Mouse (Mus musculus) intestine, embryonic 15.5 days (tissue): ENCODE results near the gene Fcgr1. TPM values are rescaled to one million over a fixed set of nuclear protein-coding genes. Genes with fewer than 3 reads are reported as not detected.
"Not testable (repeated sequence)": the region's sequence is repeated elsewhere in the genome, so short reads cannot be mapped to it uniquely, and the experiment has no call there.

Experiments used
- ATAC-seq: fragments of 200-750 bp; cut with Nextera tagmentation; 2 replicates; pipeline ENCODE4 v1.8.0; 2017; ENCODE audit warnings: moderate TSS enrichment, moderate library complexity
- H3K27ac ChIP-seq: fragments of 300-500 bp; sonication (generic); 2 replicates; pipeline ENCODE4 v1.5.1; 2015; ENCODE audit warnings: mild to moderate bottlenecking, inconsistent platforms
- H3K27me3 ChIP-seq: fragments of 300-500 bp; sonication (generic); replicated peaks from 2 replicates; pipeline ENCODE4 v1.6.1; 2015; ENCODE audit warnings: inconsistent platforms
- H3K36me3 ChIP-seq: fragments of 300-500 bp; sonication (generic); 2 replicates; pipeline ENCODE4 v1.6.1; 2015; ENCODE audit warnings: inconsistent platforms
- H3K4me1 ChIP-seq: fragments of 300-500 bp; sonication (generic); replicated peaks from 2 replicates; pipeline ENCODE4 v1.6.1; 2015; ENCODE audit warnings: inconsistent platforms
- H3K4me2 ChIP-seq: fragments of 300-500 bp; sonication (generic); replicated peaks from 2 replicates; pipeline ENCODE4 v1.6.1; 2015; ENCODE audit warnings: mild to moderate bottlenecking, inconsistent platforms
- H3K4me3 ChIP-seq: fragments of 300-500 bp; sonication (generic); replicated peaks from 2 replicates; pipeline ENCODE4 v1.5.1; 2015; ENCODE audit warnings: inconsistent platforms
- H3K9ac ChIP-seq: fragments of 300-500 bp; sonication (generic); 2 replicates; pipeline ENCODE4 v1.6.1; 2015; ENCODE audit warnings: inconsistent platforms
- H3K9me3 ChIP-seq: fragments of 300-500 bp; sonication (generic); 2 replicates; pipeline ENCODE4 v1.6.1; 2016; ENCODE audit warnings: inconsistent platforms
- WGBS: fragments of 180-500 bp; shearing (Covaris S2); methylation state at CpG from one replicate; pipeline ENCODE4 v1.1.7; 2015; 5-methylcytosine and 5-hydroxymethylcytosine counted together
- polyA plus RNA-seq: library from polyadenylated mRNA; unstranded; fragments of >200 nt; fragmentation: Nextera tagmentation; extraction: Ambion mirVana; gene quantifications from 2 replicates; pipeline ENCODE4 v1.2.1, GENCODE M21; 2015

The Fcgr1 gene
- polyA plus RNA-seq, 1 experiment from 2014 or later: 2.3 TPM

- ATAC-seq: no peak
- Histone ChIP-seq H3K9me3 (no peaks in the 10 kb centered on the region), H3K4me1 (no peaks in the 10 kb centered on the region; the same call in 1 of the 2 replicates), H3K4me2 (peak overlapping the region; percentile 55), H3K36me3 (no peaks in the 10 kb centered on the region), H3K27ac (no peak overlapping the region), H3K4me3 (peak overlapping the region; percentile 32), H3K27me3 (peaks cover 77% of the 10 kb centered on the region), H3K9ac (no peak overlapping the region)
- WGBS: 3% methylated on average over 25 of the region's 25 CpGs
These were observed 39.8 kb upstream of the Fcgr1 start for GRCm38 (mm10) chr3:96333396-96334174.

- Histone ChIP-seq H3K36me3 (no peaks in the 10 kb centered on the region), H3K27me3 (peaks cover 71% of the 10 kb centered on the region), H3K9me3 (no peaks in the 10 kb centered on the region), H3K9ac (no peak overlapping the region), H3K4me3 (0 out of 2 replicates have a peak overlapping the region, but pooled peaks have one; percentile 32), H3K27ac (no peak overlapping the region), H3K4me1 (no peaks in the 10 kb centered on the region; the same call in 1 of the 2 replicates), H3K4me2 (peak overlapping the region; percentile 55)
- ATAC-seq: 0 out of 2 replicates have a peak, but pooled peaks have one; percentile 19
- whole genome bisulfite sequencing: 5% methylated on average over 27 of the region's 27 CpGs
These were observed 39.0 kb upstream of the Fcgr1 start for GRCm38 (mm10) chr3:96332631-96333395.

- H3K27ac ChIP-seq: no peak overlapping the region
- WGBS: 23% methylated on average over 14 of the region's 14 CpGs
- H3K36me3 ChIP-seq: no peaks in the 10 kb centered on the region
- H3K9me3 ChIP-seq: no peaks in the 10 kb centered on the region
- no peaks in the 10 kb centered on the region; the same call in 1 of the 2 replicates for H3K4me1 ChIP-seq
- ATAC-seq: no peak
- H3K9ac ChIP-seq: no peak overlapping the region
- no peak overlapping the region for H3K4me3 ChIP-seq
- peak overlapping the region; percentile 33; the same call in 1 of the 2 replicates for H3K4me2 ChIP-seq
- peaks cover 63% of the 10 kb centered on the region for H3K27me3 ChIP-seq
These were observed 38.2 kb upstream of the Fcgr1 start for GRCm38 (mm10) chr3:96332000-96332399.

GRCm38 (mm10) chr3:96331438-96331837 lies 37.7 kb upstream of the Fcgr1 start:
- H3K27ac ChIP-seq: no peak overlapping the region
- H3K9ac ChIP-seq: no peak overlapping the region
- no peak overlapping the region for H3K4me2 ChIP-seq
- 44% methylated on average over 7 of the region's 7 CpGs for WGBS
- no peaks in the 10 kb centered on the region for H3K36me3 ChIP-seq
- no peak overlapping the region for H3K4me3 ChIP-seq
- no peaks in the 10 kb centered on the region; the same call in 1 of the 2 replicates for H3K4me1 ChIP-seq
- peaks cover 61% of the 10 kb centered on the region for H3K27me3 ChIP-seq
- ATAC-seq: no peak
- H3K9me3 ChIP-seq: no peaks in the 10 kb centered on the region

GRCm38 (mm10) chr3:96330603-96331002 lies 36.8 kb upstream of the Fcgr1 start:
- WGBS: 65% methylated on average over 7 of the region's 7 CpGs
- Histone ChIP-seq H3K9ac (no peak overlapping the region), H3K4me3 (no peak overlapping the region), H3K36me3 (no peaks in the 10 kb centered on the region), H3K4me1 (no peaks in the 10 kb centered on the region; the same call in 1 of the 2 replicates), H3K4me2 (no peak overlapping the region), H3K27me3 (peaks cover 62% of the 10 kb centered on the region), H3K9me3 (no peaks in the 10 kb centered on the region), H3K27ac (no peak overlapping the region)
- ATAC-seq: no peak

GRCm38 (mm10) chr3:96330181-96330580 lies 36.4 kb upstream of the Fcgr1 start:
- H3K4me3 ChIP-seq: no peak overlapping the region
- H3K4me2 ChIP-seq: no peak overlapping the region
- no peak for ATAC-seq
- no peak overlapping the region for H3K9ac ChIP-seq
- no peaks in the 10 kb centered on the region for H3K9me3 ChIP-seq
- H3K27ac ChIP-seq: no peak overlapping the region
- 89% methylated on average over 4 of the region's 4 CpGs for WGBS
- H3K4me1 ChIP-seq: no peaks in the 10 kb centered on the region; the same call in 1 of the 2 replicates
- no peaks in the 10 kb centered on the region for H3K36me3 ChIP-seq
- peaks cover 63% of the 10 kb centered on the region for H3K27me3 ChIP-seq

GRCm38 (mm10) chr3:96328730-96329387 lies 35.1 kb upstream of the Fcgr1 start:
- H3K4me3 ChIP-seq: no peak overlapping the region; the same call in 1 of the 2 replicates
- H3K27ac ChIP-seq: no peak overlapping the region
- H3K4me1 ChIP-seq: no peaks in the 10 kb centered on the region; the same call in 1 of the 2 replicates
- no peaks in the 10 kb centered on the region for H3K9me3 ChIP-seq
- no peak overlapping the region for H3K9ac ChIP-seq
- no peaks in the 10 kb centered on the region for H3K36me3 ChIP-seq
- ATAC-seq: no peak
- 14% methylated on average over 15 of the region's 15 CpGs for WGBS
- peaks cover 58% of the 10 kb centered on the region for H3K27me3 ChIP-seq
- peak overlapping the region; percentile 60 for H3K4me2 ChIP-seq

GRCm38 (mm10) chr3:96328060-96328729 lies 34.4 kb upstream of the Fcgr1 start:
- not testable (repeated sequence) for H3K36me3 ChIP-seq, H3K4me1 ChIP-seq, H3K9me3 ChIP-seq, H3K9ac ChIP-seq, H3K27ac ChIP-seq
- peak; percentile 94 for ATAC-seq
- Histone ChIP-seq H3K4me2 (peak overlapping the region; percentile 60), H3K4me3 (peak overlapping the region; percentile 37), H3K27me3 (peaks cover 56% of the 10 kb centered on the region)
- under 1% methylated on average over 49 of the region's 49 CpGs for WGBS

- WGBS: under 1% methylated on average over 15 of the region's 18 CpGs
- Histone ChIP-seq H3K9ac (no peak overlapping the region), H3K4me2 (peak overlapping the region; percentile 60), H3K27me3 (peaks cover 51% of the 10 kb centered on the region), H3K27ac (no peak overlapping the region), H3K9me3 (no peaks in the 10 kb centered on the region), H3K4me3 (peak overlapping the region; percentile 37), H3K36me3 (no peaks in the 10 kb centered on the region), H3K4me1 (no peaks in the 10 kb centered on the region)
- peak; percentile 26; the same call in 1 of the 2 replicates for ATAC-seq
These were observed 33.9 kb upstream of the Fcgr1 start for GRCm38 (mm10) chr3:96327647-96328046.

GRCm38 (mm10) chr3:96327131-96327530 lies 33.4 kb upstream of the Fcgr1 start:
- H3K9me3 ChIP-seq: no peaks in the 10 kb centered on the region
- 2% methylated on average over 6 of the region's 6 CpGs for WGBS
- H3K4me2 ChIP-seq: peak overlapping the region; percentile 60; the same call in 1 of the 2 replicates
- H3K27ac ChIP-seq: no peak overlapping the region
- no peak for ATAC-seq
- H3K36me3 ChIP-seq: no peaks in the 10 kb centered on the region
- peaks cover 50% of the 10 kb centered on the region for H3K27me3 ChIP-seq
- H3K9ac ChIP-seq: no peak overlapping the region
- no peaks in the 10 kb centered on the region for H3K4me1 ChIP-seq
- H3K4me3 ChIP-seq: no peak overlapping the region

- H3K9me3 ChIP-seq: not testable (repeated sequence)
These were observed 30.0 kb upstream of the Fcgr1 start for GRCm38 (mm10) chr3:96323806-96324205.

More at GRCm38 (mm10) chr3:96323806-96324205, 30.0 kb upstream of the Fcgr1 start:
- not testable (repeated sequence) for H3K36me3 ChIP-seq, H3K4me3 ChIP-seq, H3K4me1 ChIP-seq, H3K27ac ChIP-seq, ATAC-seq, H3K9ac ChIP-seq, H3K4me2 ChIP-seq
- 59% methylated on average over 6 of the region's 6 CpGs for whole genome bisulfite sequencing
- peaks cover 31% of the 10 kb centered on the region for H3K27me3 ChIP-seq
